Mouse (Mus musculus): ENCODE results near the gene Car11.
A peak's percentile ranks its signal among the peaks of the same experiment; 100 is the strongest.

- TF ChIP-seq POLR2A (IDR thresholded peaks at IDR 0.05; ENCODE audit: extremely low read depth, insufficient read depth, low read length) (peak; percentile 47; the same call in 1 of the 2 replicates), CTCF (IDR thresholded peaks at IDR 0.05; ENCODE audit: extremely low read depth, insufficient read depth, low read length) (peak; percentile 99)
These were observed 17.2 kb upstream of the Car11 start for GRCm38 (mm10) chr7:45682144-45683126.

Data from cortical plate, adult 2 months (tissue).